Mouse (Mus musculus) liver, embryonic 14.5 days (tissue): ENCODE results near the gene Olfr728. TPM values are rescaled to one million over a fixed set of nuclear protein-coding genes. Genes with fewer than 3 reads are reported as not detected.

Experiments
- ATAC-seq: fragments of 200-750 bp; cut with Nextera tagmentation; 2 replicates; pipeline ENCODE4 v1.8.0; 2017; ENCODE audit warnings: moderate number of reproducible peaks, mild to moderate bottlenecking, moderate library complexity; ENCODE audit not compliant: insufficient read depth
- DNase-seq, 3 experiments: peaks; one replicate each; pipeline ENCODE4 v3.0.0-alpha.2; 2012 to 2013; ENCODE audit warnings: low read depth in 3 of 3, low spot score in 3 of 3
- H3K27ac ChIP-seq: fragments of 300-500 bp; sonication (generic); 2 replicates; pipeline ENCODE4 v1.5.1; 2014; ENCODE audit warnings: moderate library complexity, mild to moderate bottlenecking, control low read depth, inconsistent platforms
- H3K27me3 ChIP-seq: fragments of 300-500 bp; sonication (generic); 2 replicates; pipeline ENCODE4 v1.6.1; 2014; ENCODE audit warnings: mild to moderate bottlenecking, low read length, moderate library complexity; ENCODE audit not compliant: control insufficient read depth, insufficient read depth
- H3K36me3 ChIP-seq: fragments of 300-500 bp; sonication (generic); replicated peaks from 2 replicates; pipeline ENCODE4 v1.6.1; 2014; ENCODE audit warnings: low read depth; ENCODE audit not compliant: control insufficient read depth, insufficient read depth
- H3K4me1 ChIP-seq, 2 experiments: fragments of 200-500 bp in 1 of 2; fragments of 300-500 bp in 1 of 2; sonication (generic) in 1 of 2; replicated peaks; 2 replicates each; pipeline ENCODE4 v1.6.1; 2012 to 2014; ENCODE audit warnings: antibody characterized with exemption in 1 of 2, inconsistent platforms in 1 of 2, low read length in 1 of 2; ENCODE audit not compliant: control insufficient read depth in 2 of 2, insufficient read depth in 2 of 2
- H3K4me2 ChIP-seq: fragments of 300-500 bp; sonication (generic); 2 replicates; pipeline ENCODE4 v1.6.1; 2014; ENCODE audit warnings: low read depth, mild to moderate bottlenecking, control low read depth, moderate library complexity
- H3K4me3 ChIP-seq, 2 experiments: fragments of 200-500 bp in 1 of 2; fragments of 300-500 bp in 1 of 2; sonication (generic) in 1 of 2; 2 replicates each; pipeline ENCODE4 v1.5.1; 2012 to 2014; ENCODE audit warnings: low read depth in 2 of 2, low read length in 2 of 2, mild to moderate bottlenecking in 2 of 2, control low read depth in 1 of 2, inconsistent platforms in 1 of 2, moderate library complexity in 1 of 2; ENCODE audit not compliant: insufficient read depth in 1 of 2
- H3K9ac ChIP-seq: fragments of 300-500 bp; sonication (generic); replicated peaks from 2 replicates; pipeline ENCODE4 v1.6.1; 2014; ENCODE audit warnings: mild to moderate bottlenecking, control low read depth, moderate library complexity
- H3K9me3 ChIP-seq: fragments of 300-500 bp; sonication (generic); 2 replicates; pipeline ENCODE4 v1.6.1; 2016; ENCODE audit warnings: low read length, mixed read lengths; ENCODE audit not compliant: control insufficient read depth
- CTCF ChIP-seq: IDR thresholded peaks from 2 replicates; pipeline ENCODE4 v1.5.1; 2016; ENCODE audit warnings: antibody characterized with exemption, low read depth, control low read depth
- EP300 ChIP-seq: IDR thresholded peaks from 2 replicates; pipeline ENCODE4 v1.6.1; 2016; ENCODE audit warnings: antibody characterized with exemption, low read depth
- WGBS: fragments of 180-500 bp; shearing (Covaris S2); extraction: QIAGEN DNeasy Blood & Tissue Kit; methylation state at CpG from one replicate; pipeline ENCODE4 v1.1.7; 2014; ENCODE audit not compliant: insufficient replicate concordance; 5-methylcytosine and 5-hydroxymethylcytosine counted together
- polyA plus RNA-seq, 2 experiments: library from polyadenylated mRNA; depleted of rRNA in 1 of 2; stranded (reverse) in 1 of 2; unstranded in 1 of 2; fragments of >200 nt; fragmentation: Nextera tagmentation in 1 of 2; extraction: Ambion mirVana in 1 of 2; gene quantifications; 2 replicates each; pipeline versions ENCODE4 v1.2.1 to v1.2.3; 2012 to 2014

The Olfr728 gene
- polyA plus RNA-seq (2012; rRNA removed) (not detected in 2 replicates), polyA plus RNA-seq (2014; fragmentation: Nextera tagmentation; extraction: Ambion mirVana) (not detected in 2 replicates)

GRCm38 (mm10) chr14:50142580-50142979, at the start of gene Olfr728:
Gene Olfr728, minus strand, starts transcription at chr14:50142680.
- ATAC-seq (no peak), DNase-seq (no peak)
- Histone ChIP-seq H3K36me3 (no peaks in the 10 kb centered on the region), H3K4me2 (no peak within 1 kb of the TSS), H3K4me1 (no peaks in the 10 kb centered on the region), H3K4me3 (no peak within 1 kb of the TSS), H3K9ac (no peak within 1 kb of the TSS), H3K27me3 (no peaks in the 10 kb centered on the region), H3K27ac (no peak within 1 kb of the TSS), H3K9me3 (no peaks in the 10 kb centered on the region)
- no peak for TF ChIP-seq CTCF
- TF ChIP-seq EP300, result no peak
- 72% methylated on average over 5 of the region's 5 CpGs for WGBS

- ATAC-seq (no peak), DNase-seq (no peak)
- H3K4me1 ChIP-seq, result no peaks in the 10 kb centered on the region
- no peak within 1 kb of the TSS for H3K4me2 ChIP-seq
- H3K9ac ChIP-seq, result no peak within 1 kb of the TSS
- TF ChIP-seq EP300, result no peak
- TF ChIP-seq CTCF, result no peak
- H3K27me3 ChIP-seq, result no peaks in the 10 kb centered on the region
- no peaks in the 10 kb centered on the region for H3K9me3 ChIP-seq
- H3K36me3 ChIP-seq, result no peaks in the 10 kb centered on the region
- H3K4me3 ChIP-seq, result no peak within 1 kb of the TSS
- 37% methylated on average over 1 of the region's 1 CpGs for WGBS
- no peak within 1 kb of the TSS for H3K27ac ChIP-seq
Observed at GRCm38 (mm10) chr14:50188098-50188497, 45.6 kb upstream of the Olfr728 start, which contains the start of gene Olfr730. Gene Olfr730, minus strand, starts transcription at chr14:50188198.

DNA sequence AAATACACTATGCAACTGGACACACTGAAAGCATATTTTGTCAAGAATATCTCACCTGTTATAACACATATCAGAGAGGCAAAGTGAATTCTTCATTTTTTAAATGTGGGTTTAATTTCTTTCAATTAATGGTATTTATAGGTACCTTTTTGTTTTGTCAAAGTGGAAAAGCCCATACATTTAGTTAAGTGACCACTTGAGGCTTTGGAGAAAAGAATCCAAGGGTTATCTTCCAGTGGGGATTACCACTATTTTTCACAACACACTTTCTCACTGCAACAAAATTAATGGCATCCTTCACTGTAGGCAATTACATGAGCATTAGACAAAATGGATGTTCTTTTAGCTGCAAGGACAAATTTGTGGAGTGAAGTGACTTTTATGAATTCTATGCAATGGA, 10.3 kb upstream of the Olfr728 start, which contains the start of gene Olfr729:
Gene Olfr729 (minus strand): TSS at position 101 of the 400 bp plus-strand sequence.
- TF ChIP-seq CTCF, result no peak
- TF ChIP-seq EP300, result no peak
- H3K4me2 ChIP-seq, result no peak within 1 kb of the TSS
- no peak within 1 kb of the TSS for H3K4me3 ChIP-seq
- H3K4me1 ChIP-seq, result no peaks in the 10 kb centered on the region
- H3K27ac ChIP-seq, result no peak within 1 kb of the TSS
- ATAC-seq (no peak), DNase-seq (no peak)
- H3K36me3 ChIP-seq, result no peaks in the 10 kb centered on the region
- H3K27me3 ChIP-seq, result no peaks in the 10 kb centered on the region
- no peak within 1 kb of the TSS for H3K9ac ChIP-seq
- H3K9me3 ChIP-seq, result no peaks in the 10 kb centered on the region

DNA sequence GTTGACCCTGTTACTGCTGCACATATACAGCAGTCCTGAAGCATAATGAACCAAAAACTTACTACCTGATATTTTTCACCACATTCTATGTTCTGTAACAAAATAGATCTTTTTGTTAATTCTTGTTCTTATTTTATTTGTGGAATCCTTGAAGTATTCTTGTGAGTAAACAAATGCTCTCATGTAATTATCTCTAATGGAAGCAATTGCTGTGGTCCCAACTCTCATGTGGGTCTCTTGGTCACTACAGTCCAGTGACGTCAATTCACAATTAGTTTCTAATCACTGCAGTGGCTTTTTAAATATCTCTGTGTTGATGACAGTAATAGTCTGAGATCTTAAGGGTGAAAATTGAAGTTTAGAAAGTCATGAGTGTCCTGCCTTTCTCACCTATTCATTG, 19.6 kb downstream of the Olfr728 start, which contains the start of gene Olfr727:
Gene Olfr727 (plus strand): TSS at position 301 of the 400 bp plus-strand sequence.
- Histone ChIP-seq H3K9ac (no peak within 1 kb of the TSS), H3K9me3 (no peaks in the 10 kb centered on the region), H3K27me3 (no peaks in the 10 kb centered on the region), H3K4me3 (no peak within 1 kb of the TSS), H3K4me1 (no peaks in the 10 kb centered on the region), H3K4me2 (no peak within 1 kb of the TSS), H3K27ac (no peak within 1 kb of the TSS), H3K36me3 (no peaks in the 10 kb centered on the region)
- 76% methylated on average over 1 of the region's 1 CpGs for WGBS
- TF ChIP-seq CTCF (no peak), EP300 (no peak)
- ATAC-seq, result no peak
- no peak for DNase-seq

DNA sequence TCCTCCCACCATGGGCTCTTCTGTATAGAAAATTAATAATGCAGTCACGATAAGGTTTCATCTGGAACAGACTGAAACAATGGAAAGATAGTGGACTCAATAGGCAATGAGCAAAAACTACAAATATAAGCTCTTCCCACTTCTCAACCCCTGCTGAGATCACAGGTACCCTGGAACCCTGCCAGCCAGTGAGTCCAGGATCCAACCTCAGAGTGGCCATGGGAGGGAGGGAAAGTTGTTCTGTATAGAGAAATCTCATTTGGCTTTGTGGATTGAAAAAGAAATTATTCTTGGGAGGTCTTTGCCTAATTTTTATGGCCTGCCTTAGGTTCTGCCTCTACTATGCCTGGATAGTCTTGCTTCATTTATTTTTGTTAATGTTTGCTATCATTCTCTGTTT, 51.6 kb downstream of the Olfr728 start, which contains the start of gene Olfr726:
Gene Olfr726 (minus strand): TSS at position 101 of the 400 bp plus-strand sequence.
- Histone ChIP-seq H3K27ac (no peak within 1 kb of the TSS), H3K36me3 (no peaks in the 10 kb centered on the region), H3K4me3 (no peak within 1 kb of the TSS), H3K27me3 (no peaks in the 10 kb centered on the region), H3K9me3 (no peaks in the 10 kb centered on the region), H3K9ac (no peak within 1 kb of the TSS), H3K4me1 (no peaks in the 10 kb centered on the region), H3K4me2 (no peak within 1 kb of the TSS)
- TF ChIP-seq CTCF, result no peak
- TF ChIP-seq EP300, result no peak
- DNase-seq, result no peak
- WGBS, result 38% methylated on average over 1 of the region's 1 CpGs
- no peak for ATAC-seq

Other genes with a start within 250 kb of the Olfr728 start
- not detected in 2 replicates for gene Olfr722, start 240.7 kb downstream of the Olfr728 start, polyA plus RNA-seq (2012; rRNA removed)
- not detected in 2 replicates for gene Olfr722, start 240.7 kb downstream of the Olfr728 start, polyA plus RNA-seq (2014; fragmentation: Nextera tagmentation; extraction: Ambion mirVana)
- not detected in 2 replicates for gene Olfr723, start 210.9 kb downstream of the Olfr728 start, polyA plus RNA-seq (2012; rRNA removed)
- not detected in 2 replicates for gene Olfr723, start 210.9 kb downstream of the Olfr728 start, polyA plus RNA-seq (2014; fragmentation: Nextera tagmentation; extraction: Ambion mirVana)
- not detected in 2 replicates for gene Olfr724, start 179.4 kb downstream of the Olfr728 start, polyA plus RNA-seq (2012; rRNA removed)
- gene Olfr724, start 179.4 kb downstream of the Olfr728 start, polyA plus RNA-seq (2014; fragmentation: Nextera tagmentation; extraction: Ambion mirVana), result not detected in 2 replicates
- gene Olfr725, start 102.3 kb downstream of the Olfr728 start, polyA plus RNA-seq (2012; rRNA removed), result not detected in 2 replicates
- gene Olfr725, start 102.3 kb downstream of the Olfr728 start, polyA plus RNA-seq (2014; fragmentation: Nextera tagmentation; extraction: Ambion mirVana), result not detected in 2 replicates
- not detected in 2 replicates for gene Olfr726, start 51.7 kb downstream of the Olfr728 start, polyA plus RNA-seq (2012; rRNA removed)
- not detected in 2 replicates for gene Olfr726, start 51.7 kb downstream of the Olfr728 start, polyA plus RNA-seq (2014; fragmentation: Nextera tagmentation; extraction: Ambion mirVana)
- gene Olfr727, start 19.5 kb downstream of the Olfr728 start, polyA plus RNA-seq (2012; rRNA removed), result not detected in 2 replicates
- not detected in 2 replicates for gene Olfr727, start 19.5 kb downstream of the Olfr728 start, polyA plus RNA-seq (2014; fragmentation: Nextera tagmentation; extraction: Ambion mirVana)
- gene Olfr729, start 10.2 kb upstream of the Olfr728 start, polyA plus RNA-seq (2012; rRNA removed), result not detected in 2 replicates
- gene Olfr729, start 10.2 kb upstream of the Olfr728 start, polyA plus RNA-seq (2014; fragmentation: Nextera tagmentation; extraction: Ambion mirVana), result not detected in 2 replicates
- not detected in 2 replicates for gene Olfr730, start 45.5 kb upstream of the Olfr728 start, polyA plus RNA-seq (2012; rRNA removed)
- not detected in 2 replicates for gene Olfr730, start 45.5 kb upstream of the Olfr728 start, polyA plus RNA-seq (2014; fragmentation: Nextera tagmentation; extraction: Ambion mirVana)
- not detected in 2 replicates for gene Olfr731, start 99.2 kb upstream of the Olfr728 start, polyA plus RNA-seq (2012; rRNA removed)
- gene Olfr731, start 99.2 kb upstream of the Olfr728 start, polyA plus RNA-seq (2014; fragmentation: Nextera tagmentation; extraction: Ambion mirVana), result not detected in 2 replicates
- gene Olfr732, start 141.5 kb upstream of the Olfr728 start, polyA plus RNA-seq (2012; rRNA removed), result not detected in 2 replicates
- gene Olfr732, start 141.5 kb upstream of the Olfr728 start, polyA plus RNA-seq (2014; fragmentation: Nextera tagmentation; extraction: Ambion mirVana), result not detected in 2 replicates
- not detected in 2 replicates for gene Olfr733, start 158.8 kb upstream of the Olfr728 start, polyA plus RNA-seq (2012; rRNA removed)
- not detected in 2 replicates for gene Olfr733, start 158.8 kb upstream of the Olfr728 start, polyA plus RNA-seq (2014; fragmentation: Nextera tagmentation; extraction: Ambion mirVana)
- not detected in 2 replicates for gene Olfr734, start 184.1 kb upstream of the Olfr728 start, polyA plus RNA-seq (2012; rRNA removed)
- not detected in 2 replicates for gene Olfr734, start 184.1 kb upstream of the Olfr728 start, polyA plus RNA-seq (2014; fragmentation: Nextera tagmentation; extraction: Ambion mirVana)
- not detected in 2 replicates for gene Olfr735, start 206.2 kb upstream of the Olfr728 start, polyA plus RNA-seq (2012; rRNA removed)
- not detected in 2 replicates for gene Olfr735, start 206.2 kb upstream of the Olfr728 start, polyA plus RNA-seq (2014; fragmentation: Nextera tagmentation; extraction: Ambion mirVana)
- gene Tlr11, start 215.2 kb upstream of the Olfr728 start, polyA plus RNA-seq (2012; rRNA removed), result 0.04 TPM in 2 replicates
- 0.05 TPM in 1 of 2 replicates, not detected in the other for gene Tlr11, start 215.2 kb upstream of the Olfr728 start, polyA plus RNA-seq (2014; fragmentation: Nextera tagmentation; extraction: Ambion mirVana)
- not detected in 2 replicates for gene Olfr736, start 238.5 kb upstream of the Olfr728 start, polyA plus RNA-seq (2012; rRNA removed)
- not detected in 2 replicates for gene Olfr736, start 238.5 kb upstream of the Olfr728 start, polyA plus RNA-seq (2014; fragmentation: Nextera tagmentation; extraction: Ambion mirVana)